Mouse (Mus musculus) heart, embryonic 15.5 days (tissue): Measurements from ENCODE around the gene Tmem138. TPM values are rescaled to one million over a fixed set of nuclear protein-coding genes. Genes with fewer than 3 reads are reported as not detected.
A peak's percentile ranks its signal among the peaks of the same experiment; 100 is the strongest.

Experiments
- ATAC-seq: fragments of 200-750 bp; cut with Nextera tagmentation; replicated peaks from 2 replicates; pipeline ENCODE4 v1.8.0; 2017; ENCODE audit warnings: low read depth, moderate TSS enrichment; ENCODE audit not compliant: insufficient number of reproducible peaks, insufficient read depth, low FRiP score
- H3K27ac ChIP-seq: fragments of 300-500 bp; sonication (generic); 2 replicates; pipeline ENCODE4 v1.5.1; 2015; ENCODE audit warnings: mild to moderate bottlenecking, inconsistent platforms
- H3K27me3 ChIP-seq: fragments of 300-500 bp; sonication (generic); 2 replicates; pipeline ENCODE4 v1.6.1; 2015; ENCODE audit warnings: inconsistent platforms
- H3K36me3 ChIP-seq: fragments of 300-500 bp; sonication (generic); 2 replicates; pipeline ENCODE4 v1.6.1; 2015; ENCODE audit warnings: mild to moderate bottlenecking, inconsistent platforms
- H3K4me1 ChIP-seq: fragments of 300-500 bp; sonication (generic); replicated peaks from 2 replicates; pipeline ENCODE4 v1.6.1; 2015; ENCODE audit warnings: inconsistent platforms
- H3K4me2 ChIP-seq: fragments of 300-500 bp; sonication (generic); 2 replicates; pipeline ENCODE4 v1.6.1; 2015; ENCODE audit warnings: inconsistent platforms, mild to moderate bottlenecking, moderate library complexity
- H3K4me3 ChIP-seq: fragments of 300-500 bp; sonication (generic); 2 replicates; pipeline ENCODE4 v1.5.1; 2015; ENCODE audit warnings: mild to moderate bottlenecking, inconsistent platforms
- H3K9ac ChIP-seq: fragments of 300-500 bp; sonication (generic); 2 replicates; pipeline ENCODE4 v1.6.1; 2015; ENCODE audit warnings: mild to moderate bottlenecking, inconsistent platforms
- H3K9me3 ChIP-seq: fragments of 300-500 bp; sonication (generic); replicated peaks from 2 replicates; pipeline ENCODE4 v1.6.1; 2016; ENCODE audit warnings: inconsistent platforms
- WGBS: fragments of 180-500 bp; shearing (Covaris S2); methylation state at CpG from one replicate; pipeline ENCODE4 v1.1.7; 2015; ENCODE audit warnings: mixed read lengths; 5-methylcytosine and 5-hydroxymethylcytosine counted together
- polyA plus RNA-seq: library from polyadenylated mRNA; unstranded; fragments of >200 nt; fragmentation: Nextera tagmentation; extraction: Ambion mirVana; gene quantifications from 2 replicates; pipeline ENCODE4 v1.2.1, GENCODE M21; 2015

The Tmem138 gene
- polyA plus RNA-seq, 1 experiment from 2014 or later, result 21.4 TPM

DNA sequence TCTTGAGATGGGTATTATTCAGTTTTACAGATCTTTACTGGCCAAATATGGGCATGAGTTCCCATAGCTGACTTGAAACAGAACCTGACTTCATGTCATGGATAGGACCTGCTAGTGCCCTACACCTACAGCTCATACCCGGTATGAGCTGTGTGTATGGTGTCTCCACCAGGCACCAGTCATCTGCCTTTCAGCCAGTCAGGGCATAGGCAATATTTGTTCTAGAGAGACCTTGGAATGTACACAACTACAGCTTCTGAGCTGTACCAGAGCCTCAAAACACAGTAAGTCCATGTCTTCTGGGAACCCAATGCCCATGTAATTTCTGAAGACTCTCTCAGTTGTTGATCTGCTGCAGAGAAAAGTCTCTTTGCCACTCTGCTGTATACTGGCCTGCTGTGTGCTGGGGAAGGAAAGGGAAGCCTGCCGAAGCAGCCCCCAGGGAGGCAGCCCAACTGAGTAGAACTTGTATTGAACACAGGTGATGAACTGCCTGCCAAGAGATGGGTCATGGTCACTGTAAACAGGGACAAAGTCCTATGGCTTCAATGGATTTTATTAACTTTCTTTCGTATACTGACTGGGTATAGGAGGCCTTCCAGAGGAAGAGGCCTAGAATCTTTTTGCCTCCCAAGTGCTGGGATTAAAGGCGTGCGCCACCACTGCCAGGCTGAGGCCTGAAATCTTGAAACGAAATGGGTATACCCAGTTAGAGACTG is 14.7 kb upstream of the Tmem138 start:
- no peaks in the 10 kb centered on the region for H3K9me3 ChIP-seq
- WGBS, result 86% methylated on average over 6 of the region's 6 CpGs

DNA sequence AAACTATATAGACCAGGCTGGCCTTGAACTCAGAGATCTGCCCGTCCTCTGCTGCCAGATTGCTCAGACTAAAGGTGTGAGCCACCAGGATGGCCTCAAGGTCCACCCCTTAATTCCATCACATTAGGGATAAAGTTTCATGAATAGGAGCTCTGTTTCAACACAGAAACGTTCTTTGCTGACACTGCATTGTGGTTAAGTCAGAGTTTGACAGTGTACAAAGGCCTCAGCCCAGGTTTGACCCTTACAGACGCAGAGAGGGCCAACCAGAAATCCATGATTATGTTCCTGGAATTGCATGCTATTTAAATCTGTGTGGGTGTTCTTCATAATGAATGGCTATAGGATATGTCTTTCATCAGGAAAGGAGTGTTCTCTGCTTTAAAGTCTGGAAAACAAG is 13.1 kb upstream of the Tmem138 start:
- Histone ChIP-seq H3K9ac (no peak overlapping the region), H3K4me2 (no peak overlapping the region), H3K9me3 (no peaks in the 10 kb centered on the region), H3K4me1 (no peaks in the 10 kb centered on the region), H3K4me3 (no peak overlapping the region), H3K27ac (no peak overlapping the region), H3K27me3 (no peaks in the 10 kb centered on the region), H3K36me3 (peaks cover 21% of the 10 kb centered on the region)
- 69% methylated on average over 3 of the region's 3 CpGs for WGBS
- no peak for ATAC-seq

More for the DNA sequence above, 14.7 kb upstream of the Tmem138 start:
- no peak overlapping the region for H3K4me3 ChIP-seq
- no peak overlapping the region for H3K27ac ChIP-seq
- ATAC-seq, result no peak
- no peaks in the 10 kb centered on the region for H3K27me3 ChIP-seq
- H3K36me3 ChIP-seq, result peaks cover 21% of the 10 kb centered on the region
- H3K4me2 ChIP-seq, result no peak overlapping the region
- H3K9ac ChIP-seq, result no peak overlapping the region
- H3K4me1 ChIP-seq, result no peaks in the 10 kb centered on the region

DNA sequence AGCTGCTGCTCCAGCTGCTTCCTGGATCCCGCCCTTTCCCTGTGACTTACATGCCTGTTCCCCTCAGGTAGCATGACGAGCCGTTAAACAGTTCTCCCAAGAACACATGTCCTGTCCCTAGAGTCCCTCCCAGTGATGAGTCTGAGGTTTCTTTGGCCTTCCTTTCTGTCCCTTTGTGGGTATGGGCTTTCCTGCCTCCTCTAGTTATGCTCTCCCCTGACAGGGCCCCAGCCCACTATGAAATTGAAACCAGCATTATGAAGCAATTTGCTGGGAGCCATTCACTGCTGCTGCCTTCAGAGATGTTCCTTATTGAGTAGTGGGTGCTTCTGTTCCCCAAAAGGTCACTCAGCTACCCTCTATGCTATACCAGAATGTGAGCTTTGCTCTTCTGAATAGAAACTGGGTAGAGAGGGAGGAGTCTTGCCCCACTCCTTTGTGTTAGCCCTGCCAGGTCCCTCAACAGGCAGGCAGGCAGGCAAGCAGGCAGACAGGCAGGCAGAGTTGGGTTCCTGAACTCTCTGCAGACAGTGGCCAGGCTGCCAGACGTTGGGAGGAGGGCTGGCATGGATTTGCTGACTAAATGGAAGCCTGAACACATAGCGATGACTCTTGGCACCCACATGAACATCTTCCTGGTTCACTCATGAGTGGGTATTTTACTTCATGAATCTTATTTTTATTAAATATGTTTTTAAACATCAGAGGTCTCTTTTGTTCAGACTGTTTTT is 12.1 kb upstream of the Tmem138 start:
- WGBS, result 62% methylated on average over 5 of the region's 5 CpGs
- no peak overlapping the region for H3K4me3 ChIP-seq

DNA sequence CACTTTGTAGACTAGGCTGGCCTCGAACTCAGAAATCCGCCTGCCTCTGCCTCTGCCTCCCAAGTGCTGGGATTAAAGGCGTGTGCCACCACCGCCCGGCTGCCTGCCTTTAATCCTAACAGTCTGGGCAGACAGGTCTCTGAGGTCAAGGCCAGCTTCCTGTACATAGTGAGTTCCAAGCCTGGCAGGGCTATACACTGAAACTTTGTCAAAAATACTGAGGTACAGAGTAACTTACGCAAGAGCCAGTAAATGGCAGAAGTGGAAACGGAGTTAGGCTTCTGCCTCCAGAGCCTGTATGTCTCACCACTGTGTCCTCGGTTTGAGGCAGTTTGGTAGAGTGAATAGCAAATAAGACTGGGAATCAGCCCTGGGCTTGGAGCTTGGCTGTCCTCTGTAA is 10.1 kb upstream of the Tmem138 start:
- no peak overlapping the region for H3K9ac ChIP-seq
- no peaks in the 10 kb centered on the region for H3K27me3 ChIP-seq
- no peak overlapping the region for H3K4me2 ChIP-seq
- no peaks in the 10 kb centered on the region for H3K4me1 ChIP-seq
- WGBS, result 85% methylated on average over 8 of the region's 8 CpGs
- no peak overlapping the region for H3K27ac ChIP-seq
- H3K4me3 ChIP-seq, result no peak overlapping the region
- H3K9me3 ChIP-seq, result no peaks in the 10 kb centered on the region
- ATAC-seq, result no peak
- H3K36me3 ChIP-seq, result peaks cover 20% of the 10 kb centered on the region

More for the DNA sequence above, 12.1 kb upstream of the Tmem138 start:
- no peak overlapping the region for H3K4me2 ChIP-seq
- ATAC-seq, result 0 out of 2 replicates have a peak, but pooled peaks have one; percentile 43
- H3K27me3 ChIP-seq, result no peaks in the 10 kb centered on the region
- H3K9me3 ChIP-seq, result no peaks in the 10 kb centered on the region
- H3K9ac ChIP-seq, result no peak overlapping the region
- peaks cover 21% of the 10 kb centered on the region for H3K36me3 ChIP-seq
- H3K27ac ChIP-seq, result no peak overlapping the region; the same call in 1 of the 2 replicates
- H3K4me1 ChIP-seq, result no peaks in the 10 kb centered on the region

DNA sequence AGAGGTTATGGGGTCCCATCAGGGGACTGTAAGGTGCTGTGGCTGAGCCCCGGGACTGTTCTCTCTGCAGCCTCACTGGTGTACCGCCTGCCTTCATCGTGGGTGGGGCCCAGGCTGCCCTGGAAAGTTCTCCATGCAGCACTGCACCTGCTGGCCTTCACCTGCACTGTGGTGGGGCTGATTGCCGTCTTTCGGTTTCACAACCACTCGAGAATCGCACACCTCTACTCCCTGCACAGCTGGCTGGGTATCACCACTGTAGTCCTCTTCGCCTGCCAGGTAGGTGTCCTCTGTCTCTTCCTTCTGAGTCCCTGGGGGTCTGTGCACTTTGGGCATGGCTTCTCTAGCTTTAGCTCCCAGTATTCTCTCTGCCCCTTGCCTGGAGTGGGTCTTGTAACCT is 8.0 kb upstream of the Tmem138 start:
- Histone ChIP-seq H3K4me3 (no peak overlapping the region), H3K9ac (no peak overlapping the region), H3K27ac (no peak overlapping the region), H3K27me3 (no peaks in the 10 kb centered on the region), H3K9me3 (no peaks in the 10 kb centered on the region), H3K4me2 (no peak overlapping the region), H3K36me3 (peaks cover 24% of the 10 kb centered on the region), H3K4me1 (no peaks in the 10 kb centered on the region)
- ATAC-seq, result no peak
- WGBS, result 81% methylated on average over 8 of the region's 8 CpGs

DNA sequence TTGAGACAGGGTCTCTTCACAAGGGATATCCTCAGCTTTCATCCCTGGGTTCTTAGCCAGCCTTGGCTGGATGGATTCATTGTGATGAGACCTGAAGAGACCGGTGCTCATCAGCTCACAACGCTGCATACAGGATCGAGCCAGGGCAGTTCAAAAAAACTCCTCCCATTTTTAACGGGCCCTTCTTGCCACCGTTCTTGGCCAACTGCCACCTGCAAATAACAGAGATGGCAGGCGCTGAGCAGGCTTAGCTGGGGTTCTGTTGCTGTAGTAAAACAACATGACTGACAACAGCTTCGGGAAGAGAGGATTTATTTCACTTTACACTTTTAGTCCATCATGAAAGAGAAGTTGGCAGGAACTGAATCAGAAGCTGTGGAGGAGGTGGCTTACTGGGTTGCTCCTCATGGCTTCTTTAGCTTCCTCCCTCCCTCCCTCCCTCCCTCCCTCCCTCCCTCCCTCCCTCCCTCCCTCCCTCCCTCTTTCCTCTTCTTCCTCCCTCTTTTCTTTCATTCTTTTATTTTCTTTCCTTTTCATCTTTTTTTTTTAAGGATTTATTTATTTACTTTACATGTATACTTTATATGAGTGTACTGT is 6.5 kb upstream of the Tmem138 start:
- peaks cover 16% of the 10 kb centered on the region for H3K36me3 ChIP-seq
- 35% methylated on average over 7 of the region's 7 CpGs for WGBS
- H3K27ac ChIP-seq, result no peak overlapping the region; the same call in 1 of the 2 replicates
- no peaks in the 10 kb centered on the region for H3K9me3 ChIP-seq
- no peak overlapping the region for H3K4me2 ChIP-seq
- H3K4me3 ChIP-seq, result no peak overlapping the region
- no peaks in the 10 kb centered on the region for H3K27me3 ChIP-seq
- H3K9ac ChIP-seq, result no peak overlapping the region
- no peak for ATAC-seq
- peaks cover 4% of the 10 kb centered on the region for H3K4me1 ChIP-seq

DNA sequence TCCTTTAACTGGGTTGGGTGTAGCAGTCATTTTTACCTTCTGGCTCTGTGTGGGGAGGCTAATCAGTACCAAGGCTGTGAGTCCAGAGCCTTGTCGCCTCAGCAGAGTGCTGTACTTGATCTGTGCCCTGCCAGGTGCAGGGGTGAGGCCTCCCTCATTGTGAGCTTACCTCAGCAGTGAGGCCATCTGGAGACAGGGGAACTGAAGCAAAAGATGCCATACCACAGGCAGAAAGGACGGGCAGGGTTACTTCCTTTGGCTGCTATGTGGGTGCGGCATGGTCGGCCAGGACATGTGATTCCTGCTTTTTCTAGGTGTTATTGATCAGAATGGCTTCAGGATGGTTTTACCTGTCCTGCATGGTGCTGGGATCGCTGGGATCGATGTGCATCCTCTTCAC is 4.8 kb upstream of the Tmem138 start:
- Histone ChIP-seq H3K36me3 (peaks cover 6% of the 10 kb centered on the region; the same call in 1 of the 2 replicates), H3K4me1 (peaks cover 10% of the 10 kb centered on the region), H3K4me3 (no peak overlapping the region), H3K27me3 (no peaks in the 10 kb centered on the region), H3K9ac (no peak overlapping the region), H3K27ac (no peak overlapping the region), H3K9me3 (no peaks in the 10 kb centered on the region), H3K4me2 (no peak overlapping the region)
- ATAC-seq, result no peak
- 82% methylated on average over 6 of the region's 6 CpGs for WGBS

DNA sequence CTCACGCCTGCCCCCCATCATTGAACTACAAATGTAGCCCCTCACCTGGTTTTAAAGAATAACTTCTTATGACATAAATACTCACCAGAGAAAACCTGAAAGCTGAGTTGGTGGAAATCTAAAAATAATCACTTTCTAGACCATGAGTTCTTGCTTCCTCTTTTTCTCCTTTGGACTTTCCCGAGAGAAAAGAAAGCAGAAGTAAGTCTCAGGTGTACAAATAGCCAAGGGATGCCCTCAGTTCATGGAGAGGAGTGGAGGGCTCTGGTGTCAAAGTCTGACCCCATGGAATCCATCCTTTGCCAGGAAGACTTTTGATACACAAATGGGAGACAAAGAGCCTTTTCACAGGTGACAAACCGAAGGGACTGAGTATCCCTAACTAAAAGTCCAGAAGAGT is 3.6 kb upstream of the Tmem138 start:
- ATAC-seq, result no peak
- no peak overlapping the region for H3K4me3 ChIP-seq
- peaks cover 15% of the 10 kb centered on the region for H3K4me1 ChIP-seq
- H3K27ac ChIP-seq, result no peak overlapping the region
- H3K36me3 ChIP-seq, result peaks cover 6% of the 10 kb centered on the region; the same call in 1 of the 2 replicates
- no peak overlapping the region for H3K9ac ChIP-seq
- 75% methylated on average over 3 of the region's 3 CpGs for WGBS
- H3K27me3 ChIP-seq, result no peaks in the 10 kb centered on the region
- no peak overlapping the region for H3K4me2 ChIP-seq
- no peaks in the 10 kb centered on the region for H3K9me3 ChIP-seq

DNA sequence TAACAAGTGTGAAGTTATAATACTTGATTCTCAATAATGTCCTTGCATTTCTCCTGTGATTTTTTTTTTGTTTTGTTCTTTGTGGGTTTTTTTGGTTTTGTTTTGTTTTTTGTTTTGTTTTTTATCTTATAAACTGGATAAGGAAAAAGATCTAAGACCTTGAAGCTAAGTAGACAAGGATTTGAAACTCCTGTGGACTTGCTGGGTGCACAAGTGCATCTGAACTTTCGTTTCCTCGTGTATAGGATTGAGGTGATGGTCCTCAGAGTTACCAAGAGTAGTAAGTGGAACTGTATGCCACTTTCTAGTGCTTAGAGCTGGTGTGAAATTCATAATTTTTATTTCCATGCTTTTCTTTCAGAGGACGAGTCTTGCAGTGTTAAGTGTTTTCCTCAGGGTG is 2.9 kb upstream of the Tmem138 start:
- no peak overlapping the region for H3K9ac ChIP-seq
- peaks cover 15% of the 10 kb centered on the region for H3K4me1 ChIP-seq
- no peak for ATAC-seq
- peaks cover 8% of the 10 kb centered on the region; the same call in 1 of the 2 replicates for H3K36me3 ChIP-seq
- no peak overlapping the region for H3K4me2 ChIP-seq
- H3K4me3 ChIP-seq, result no peak overlapping the region
- H3K9me3 ChIP-seq, result no peaks in the 10 kb centered on the region
- H3K27ac ChIP-seq, result no peak overlapping the region
- H3K27me3 ChIP-seq, result no peaks in the 10 kb centered on the region
- WGBS, result 76% methylated on average over 3 of the region's 3 CpGs

DNA sequence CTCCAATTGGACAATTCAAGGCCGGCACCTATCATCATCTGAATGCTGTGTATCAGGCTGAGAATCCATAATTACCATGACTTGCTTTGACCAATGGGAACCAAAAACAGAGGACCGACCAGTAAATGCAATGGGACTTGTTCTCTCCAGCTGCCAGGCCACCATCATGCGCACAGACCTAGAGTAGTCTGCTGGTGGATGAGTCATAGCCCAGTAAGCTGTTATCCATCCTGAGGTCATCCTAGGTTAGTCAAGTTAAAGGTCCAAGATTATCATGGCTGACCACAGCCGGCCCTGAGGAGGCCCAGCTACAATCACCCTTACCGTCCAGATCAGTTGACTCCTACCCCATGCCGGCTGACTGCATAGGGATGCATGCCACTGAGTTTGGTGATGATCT is 7.5 kb downstream of the Tmem138 start:
- 90% methylated on average over 6 of the region's 6 CpGs for WGBS
- Histone ChIP-seq H3K36me3 (peaks cover 43% of the 10 kb centered on the region), H3K4me3 (no peak overlapping the region), H3K27ac (no peak overlapping the region), H3K4me1 (no peaks in the 10 kb centered on the region), H3K9ac (no peak overlapping the region), H3K4me2 (no peak overlapping the region), H3K9me3 (no peaks in the 10 kb centered on the region), H3K27me3 (no peaks in the 10 kb centered on the region)
- ATAC-seq, result no peak

DNA sequence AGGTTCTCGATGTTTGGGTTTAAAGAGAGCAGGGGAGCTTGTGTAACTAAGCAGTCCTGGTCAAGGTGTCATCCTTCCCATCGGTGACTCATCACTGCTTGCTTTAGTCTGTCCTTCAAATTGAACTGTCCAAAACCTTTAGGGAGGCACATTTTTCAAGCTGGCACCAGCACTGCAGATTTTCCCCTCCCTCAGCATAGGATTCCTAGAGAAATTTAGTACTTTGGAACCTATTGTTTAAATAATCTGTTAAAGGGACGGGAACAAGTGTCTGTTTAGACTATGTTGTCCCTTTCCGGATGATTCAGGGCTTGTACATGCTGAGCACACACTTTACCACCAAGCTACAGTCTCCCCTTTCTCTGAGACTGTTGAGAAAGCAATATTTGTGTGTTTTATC is 11.9 kb downstream of the Tmem138 start:
- H3K36me3 ChIP-seq, result 0 out of 2 replicates have a peak, but pooled peaks cover 7% of the 10 kb centered on the region

More for the DNA sequence above, 11.9 kb downstream of the Tmem138 start:
- Histone ChIP-seq H3K4me1 (peaks cover 12% of the 10 kb centered on the region), H3K27me3 (no peaks in the 10 kb centered on the region), H3K9me3 (no peaks in the 10 kb centered on the region), H3K4me2 (no peak overlapping the region), H3K4me3 (no peak overlapping the region), H3K27ac (peak overlapping the region; percentile 25; the same call in 1 of the 2 replicates), H3K9ac (no peak overlapping the region)
- 57% methylated on average over 4 of the region's 4 CpGs for WGBS
- ATAC-seq, result no peak
